Mouse (Mus musculus) activated CD4-positive, CD25-positive, alpha-beta regulatory T cell, adult 4 months (primary cell): ENCODE results near the gene Socs1. TPM values are rescaled to one million over a fixed set of nuclear protein-coding genes. Genes with fewer than 3 reads are reported as not detected.
"Not testable (repeated sequence)": the region's sequence is repeated elsewhere in the genome, so short reads cannot be mapped to it uniquely, and the experiment has no call there.

Experiments
- ATAC-seq: one replicate; pipeline ENCODE4 v1.8.0; 2017
- polyA plus RNA-seq, 2 experiments: library from polyadenylated mRNA; unstranded; fragments of 100-300 nt; shearing (Covaris generic); gene quantifications; one replicate each; pipeline ENCODE4 v1.2.1; 2017

Gene Socs1
- polyA plus RNA-seq, result 1 to 10 TPM; 4.0 to 4.6 TPM

DNA sequence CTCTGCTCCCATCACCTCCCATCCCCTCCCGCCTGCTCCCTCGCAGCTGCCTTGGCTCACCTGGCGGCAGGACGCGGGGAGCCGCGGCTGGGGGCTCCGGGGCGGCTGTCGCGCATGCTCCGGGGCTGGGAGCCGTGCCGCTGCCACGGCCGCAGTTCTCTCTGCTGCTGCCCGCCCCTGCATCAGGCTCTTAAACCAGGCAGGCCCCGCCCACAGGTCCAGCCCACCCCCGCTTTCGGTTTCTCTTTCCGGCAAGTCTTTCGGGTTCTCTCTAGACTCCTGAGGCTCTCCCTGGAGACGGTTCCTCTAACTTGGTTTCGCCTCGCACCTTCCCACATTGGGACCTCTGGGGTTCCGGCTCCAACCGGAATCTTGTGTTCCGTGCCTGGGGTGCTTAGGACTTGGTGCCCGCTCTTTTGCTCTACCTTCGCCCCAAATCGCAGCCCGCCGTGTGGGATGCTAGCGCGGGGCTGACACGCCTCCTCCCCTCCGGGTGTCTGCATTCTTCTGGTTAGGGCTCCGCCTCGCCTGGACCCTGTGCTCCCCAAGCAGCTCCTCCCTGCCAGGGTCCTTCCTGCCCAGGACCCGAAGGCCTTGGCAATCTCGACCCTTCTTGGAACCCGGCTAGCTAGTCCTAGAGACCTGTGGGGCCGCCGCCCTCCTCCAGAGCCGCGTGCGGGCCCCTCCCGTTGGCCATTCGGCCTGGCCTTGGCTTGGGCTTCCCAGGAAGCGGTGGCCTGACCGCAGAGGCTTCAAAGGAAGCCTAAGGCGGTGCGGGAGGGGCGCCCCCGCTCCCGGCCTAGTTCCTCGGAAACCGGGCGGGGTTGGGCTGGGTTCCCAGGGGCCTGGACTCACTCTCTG, at the start of gene Socs1:
Gene Socs1, minus strand, starts transcription at position 166 of the 861 bp plus-strand sequence.
- peak; percentile 37 for ATAC-seq

DNA sequence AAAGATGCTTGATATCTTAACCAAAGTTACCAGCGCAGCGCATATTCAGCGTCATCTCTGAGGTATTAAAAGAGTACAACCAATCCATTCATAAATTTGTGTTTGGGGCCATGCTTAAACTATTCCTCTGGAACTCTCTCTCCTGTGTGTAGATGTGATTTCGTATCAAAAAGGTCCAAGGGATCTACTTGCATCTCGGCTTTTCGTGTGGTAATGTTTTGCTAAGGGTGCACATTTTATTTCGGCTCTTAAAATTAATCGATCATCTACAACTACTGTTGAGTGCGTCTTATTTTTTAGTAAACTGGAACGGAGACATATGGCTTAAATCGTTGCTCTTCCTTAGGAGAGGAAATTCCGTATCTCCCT, 49.2 kb upstream of the Socs1 start:
- no peak for ATAC-seq

DNA sequence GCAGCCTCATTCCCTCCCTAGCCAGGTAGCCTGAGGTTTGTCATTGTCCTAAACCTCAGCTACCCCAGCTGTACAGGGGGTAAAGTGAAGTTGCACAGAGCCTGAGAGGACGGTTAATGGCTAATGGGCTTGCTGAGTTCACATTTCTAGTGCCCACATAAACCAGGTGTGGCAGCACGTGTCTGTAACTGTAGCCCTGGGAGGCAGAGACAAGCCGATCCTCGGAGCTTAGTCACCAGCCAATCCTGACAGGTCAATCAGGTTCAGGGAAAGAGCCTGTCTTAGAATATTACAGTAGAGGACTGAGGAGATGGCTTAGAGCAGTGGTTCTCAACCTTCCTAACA, 43.1 kb upstream of the Socs1 start:
- no peak for ATAC-seq

DNA sequence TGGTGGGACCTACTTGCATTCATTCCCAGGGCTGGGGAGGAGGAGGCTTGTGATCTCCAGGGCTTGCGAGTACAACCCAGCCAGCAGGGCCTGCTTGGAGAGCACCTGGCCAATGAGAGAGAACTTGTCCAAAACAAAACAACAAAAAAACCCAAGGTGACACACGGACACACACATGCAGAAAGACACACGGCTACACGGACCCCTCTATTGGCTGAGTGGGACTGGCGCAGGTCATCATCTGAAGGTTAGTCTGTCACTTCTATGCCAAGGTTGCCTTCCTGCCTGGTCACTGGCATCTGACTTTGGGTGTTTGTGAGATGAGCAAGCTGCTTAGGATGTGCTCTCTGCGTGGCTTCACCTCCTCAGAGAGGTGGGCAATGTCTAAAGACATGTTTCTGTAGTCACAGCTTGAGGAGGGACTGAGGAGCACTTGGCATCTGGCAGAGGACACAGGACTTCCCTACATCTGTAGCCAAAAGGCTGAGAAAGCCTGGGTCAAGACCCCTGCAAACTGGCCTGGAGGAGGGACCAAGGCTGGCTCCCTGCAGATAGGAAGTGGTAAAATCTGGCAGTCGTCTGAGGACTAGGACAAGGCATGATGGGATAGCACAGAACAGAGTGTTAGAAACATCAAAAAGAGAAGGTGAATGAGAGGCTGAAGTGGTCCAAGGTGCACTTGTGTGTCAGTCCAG, 42.6 kb upstream of the Socs1 start:
- ATAC-seq, result peak; percentile 32

GRCm38 (mm10) chr16:10827269-10827668, 41.9 kb upstream of the Socs1 start:
- no peak for ATAC-seq

- ATAC-seq, result no peak
Observed at GRCm38 (mm10) chr16:10825840-10826239, 40.5 kb upstream of the Socs1 start.

DNA sequence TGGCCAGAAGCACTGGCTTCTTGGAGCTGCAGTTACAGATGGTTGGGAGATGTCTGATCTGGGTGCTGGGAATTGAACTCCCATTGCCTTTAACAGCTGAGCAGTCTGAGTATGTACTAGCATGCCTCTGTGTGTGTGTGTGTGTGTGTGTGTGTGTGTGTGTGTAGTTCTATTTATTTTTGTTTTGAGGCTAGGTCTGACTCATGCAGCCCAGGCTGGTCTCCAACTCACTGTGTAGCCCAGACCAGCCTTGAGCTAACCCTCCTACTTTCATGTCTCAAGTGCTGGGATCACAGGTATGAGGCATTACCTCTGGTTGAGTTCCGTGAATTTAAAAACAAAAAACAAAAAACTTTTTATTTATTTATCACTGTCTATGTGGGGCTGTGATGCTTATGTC, 39.2 kb upstream of the Socs1 start:
- ATAC-seq, result no peak

DNA sequence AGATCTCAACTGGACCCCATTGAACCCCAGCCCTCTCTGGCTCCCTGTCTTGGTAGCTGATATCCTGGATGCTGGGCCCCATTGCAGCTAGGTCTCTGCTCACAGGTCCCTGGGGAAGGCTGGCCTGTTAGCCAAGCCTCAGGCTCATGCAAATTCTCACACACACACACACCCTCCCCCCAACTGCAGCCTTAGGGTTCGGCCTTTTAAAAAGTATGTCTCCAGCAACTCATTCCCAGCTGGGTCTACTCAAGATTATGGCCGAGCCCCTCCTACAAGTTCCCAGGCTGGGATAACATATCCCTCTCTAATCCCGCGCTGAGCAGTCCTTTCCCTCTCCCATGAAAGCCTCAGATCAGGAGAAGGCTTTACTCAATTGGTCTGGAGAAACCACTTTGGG, 36.1 kb upstream of the Socs1 start:
- ATAC-seq, result no peak

DNA sequence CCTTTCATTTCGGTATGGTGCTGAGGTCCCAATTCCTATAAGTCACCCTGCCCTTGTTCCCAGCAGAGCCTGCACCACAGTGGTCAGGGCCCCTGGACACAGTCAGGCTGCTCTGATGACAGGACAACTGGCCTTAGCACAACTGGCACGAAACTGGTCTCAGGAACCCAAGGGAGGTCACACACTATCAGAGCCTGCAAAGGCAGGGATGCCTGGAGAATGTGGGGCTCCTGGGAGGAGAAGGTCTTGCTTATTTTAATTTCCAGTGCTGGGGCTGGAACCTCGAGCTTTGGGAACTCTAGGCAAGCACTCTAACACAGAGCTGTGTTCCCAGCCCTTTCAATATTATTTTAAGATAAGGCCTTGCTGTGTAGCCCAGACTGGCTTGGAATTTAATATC, 34.6 kb upstream of the Socs1 start:
- ATAC-seq, result no peak

- no peak for ATAC-seq
Observed at GRCm38 (mm10) chr16:10818579-10819135, 33.3 kb upstream of the Socs1 start.

- ATAC-seq, result peak; percentile 47
Observed at GRCm38 (mm10) chr16:10814864-10815263, 29.5 kb upstream of the Socs1 start.

GRCm38 (mm10) chr16:10813726-10814125, 28.4 kb upstream of the Socs1 start:
- no peak for ATAC-seq

DNA sequence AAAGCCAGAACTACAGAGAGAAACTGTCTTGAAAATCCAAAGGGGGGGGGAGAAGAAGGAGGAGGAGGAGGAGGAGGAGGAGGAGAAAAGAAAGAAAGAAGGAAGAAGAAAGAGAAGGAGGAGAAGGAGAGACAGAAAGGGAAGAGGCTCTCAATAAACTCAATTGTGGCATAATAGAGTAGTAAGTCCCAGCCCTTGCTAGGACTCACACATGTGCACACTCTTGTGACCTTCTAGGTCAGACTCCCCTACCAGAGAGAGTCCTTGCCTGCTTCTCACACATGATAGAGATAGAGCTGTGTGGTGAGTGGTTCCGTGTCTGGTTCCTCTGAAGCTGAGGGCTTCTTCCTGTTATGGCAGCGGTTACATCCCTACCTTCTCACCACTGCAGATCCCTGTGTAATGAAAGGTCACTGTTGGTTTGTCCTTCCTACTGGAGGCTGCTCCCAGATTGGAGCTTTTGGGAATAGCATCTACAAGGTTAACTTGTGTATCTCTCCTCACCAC, 27.6 kb upstream of the Socs1 start, which contains the start of gene Gm11172:
Gene Gm11172, plus strand, starts transcription at position 51 of the 507 bp plus-strand sequence.
- ATAC-seq, result peak; percentile 25

DNA sequence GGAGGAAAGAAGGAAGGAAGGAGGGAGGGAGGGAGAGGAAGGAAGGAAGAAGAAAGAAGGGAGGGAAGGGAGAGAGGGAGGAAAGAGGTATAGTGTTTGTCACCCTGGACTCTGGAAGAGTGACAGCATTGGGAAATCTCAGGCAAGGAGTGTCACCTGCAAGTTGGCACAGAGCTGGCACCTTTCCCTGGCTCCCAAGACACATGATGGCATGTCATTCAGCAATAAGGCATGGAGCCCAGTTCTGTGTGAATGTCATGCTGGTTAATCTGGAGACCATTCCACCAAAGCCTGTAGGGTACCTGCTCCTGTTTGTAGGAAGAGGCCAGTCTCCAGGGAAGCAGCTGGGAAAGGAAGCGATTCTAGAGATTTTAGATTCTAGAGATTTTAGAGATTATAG, 25.0 kb upstream of the Socs1 start:
- ATAC-seq, result no peak

- ATAC-seq, result peak; percentile 46
Observed at GRCm38 (mm10) chr16:10805789-10806527, 20.6 kb upstream of the Socs1 start, which contains the start of gene Prm1. Gene Prm1, minus strand, starts transcription at chr16:10805839.

DNA sequence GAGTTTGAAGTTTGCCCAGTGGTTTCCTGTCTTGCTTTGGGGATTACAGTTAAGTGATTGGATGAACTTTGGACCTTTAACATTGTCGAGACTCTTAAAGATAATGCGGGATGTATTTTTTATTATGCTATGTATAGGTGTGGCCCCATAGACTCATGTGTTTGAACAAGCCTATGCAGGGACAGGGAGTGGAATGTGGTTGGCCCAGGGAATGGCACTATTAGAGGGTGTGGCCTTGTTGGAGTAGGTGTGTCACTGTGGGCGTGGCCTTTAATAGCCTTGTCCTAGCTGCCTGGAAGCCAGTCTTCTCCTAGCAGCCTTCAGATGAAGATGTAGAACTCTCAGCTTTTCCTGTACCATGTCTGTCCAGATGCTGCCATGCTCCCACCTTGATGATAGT, 17.1 kb upstream of the Socs1 start:
- not testable (repeated sequence) for ATAC-seq

GRCm38 (mm10) chr16:10796034-10796433, 10.7 kb upstream of the Socs1 start, which contains the start of gene Prm2:
Gene Prm2, minus strand, starts transcription at chr16:10796134.
- ATAC-seq, result no peak

DNA sequence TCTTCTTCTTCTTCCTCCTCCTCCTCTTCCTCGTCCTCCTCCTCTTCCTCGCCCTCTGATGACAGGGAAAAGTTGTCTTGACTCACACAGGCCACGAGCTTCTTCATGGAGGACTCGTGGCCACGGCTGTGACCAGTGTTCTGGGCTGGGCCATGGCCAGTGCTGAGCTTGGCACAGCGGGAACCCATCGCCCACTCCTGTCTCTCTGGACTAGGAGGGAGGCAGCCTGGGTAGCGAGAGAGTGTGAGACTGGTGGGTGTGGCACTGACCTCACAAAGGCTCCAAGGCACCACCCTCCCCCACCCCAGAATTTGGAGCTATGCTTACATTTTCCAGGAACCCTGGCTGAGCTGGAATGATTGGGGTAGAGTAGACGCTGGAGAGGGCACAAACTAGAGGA, 5.4 kb upstream of the Socs1 start, which contains the start of gene Prm3:
Gene Prm3, minus strand, starts transcription at position 213 of the 400 bp plus-strand sequence.
- no peak for ATAC-seq

DNA sequence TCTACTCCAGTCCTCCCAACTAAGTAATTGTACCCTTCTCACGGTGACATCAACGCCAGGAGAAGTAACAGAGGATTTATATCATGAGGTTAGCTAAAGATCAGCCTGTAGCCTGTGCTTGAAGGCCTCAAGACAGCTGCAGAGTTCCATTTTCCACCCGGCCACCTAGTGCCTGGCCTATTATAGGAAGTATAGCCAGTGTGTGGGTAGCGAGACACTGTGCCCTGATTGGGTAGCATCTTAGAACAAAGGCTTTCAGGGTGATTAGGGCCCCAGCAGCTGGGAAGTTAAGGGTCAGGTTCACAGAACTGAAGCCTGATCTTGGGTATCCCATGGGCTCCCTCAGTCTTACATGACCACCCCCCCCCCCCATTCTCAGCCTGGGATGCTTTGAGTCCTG, 3.5 kb upstream of the Socs1 start:
- no peak for ATAC-seq

- no peak for ATAC-seq
Observed at GRCm38 (mm10) chr16:10788271-10788670, 2.9 kb upstream of the Socs1 start, which contains the start of gene Tnp2. Gene Tnp2, minus strand, starts transcription at chr16:10788660.

DNA sequence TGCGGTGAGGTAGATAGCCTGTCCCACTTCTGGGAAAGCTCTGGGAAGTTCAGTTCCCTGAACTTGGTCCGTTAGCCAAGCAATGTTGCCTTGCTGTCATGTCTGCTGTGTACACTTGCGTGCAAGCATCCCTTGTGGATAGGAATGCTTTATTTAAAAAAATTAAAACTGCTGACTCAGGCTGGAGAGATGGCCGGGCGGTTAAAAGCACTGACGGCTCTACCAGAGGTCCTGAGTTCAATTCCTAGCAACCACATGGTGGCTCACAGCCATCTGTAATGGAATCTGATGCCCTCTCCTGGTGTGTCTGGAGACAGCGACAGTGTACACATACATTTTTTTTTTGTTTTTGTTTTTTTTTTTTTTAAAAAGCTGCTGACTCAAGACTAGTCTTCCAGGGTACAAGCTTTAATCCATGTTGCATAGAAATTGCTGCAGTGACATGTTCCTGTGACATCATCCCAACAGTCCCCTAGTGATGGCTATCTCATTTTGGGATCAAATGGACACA, 2.3 kb upstream of the Socs1 start:
- ATAC-seq, result no peak
